Mouse (Mus musculus): ENCODE results near the gene Znrf4.

The Znrf4 gene

DNA sequence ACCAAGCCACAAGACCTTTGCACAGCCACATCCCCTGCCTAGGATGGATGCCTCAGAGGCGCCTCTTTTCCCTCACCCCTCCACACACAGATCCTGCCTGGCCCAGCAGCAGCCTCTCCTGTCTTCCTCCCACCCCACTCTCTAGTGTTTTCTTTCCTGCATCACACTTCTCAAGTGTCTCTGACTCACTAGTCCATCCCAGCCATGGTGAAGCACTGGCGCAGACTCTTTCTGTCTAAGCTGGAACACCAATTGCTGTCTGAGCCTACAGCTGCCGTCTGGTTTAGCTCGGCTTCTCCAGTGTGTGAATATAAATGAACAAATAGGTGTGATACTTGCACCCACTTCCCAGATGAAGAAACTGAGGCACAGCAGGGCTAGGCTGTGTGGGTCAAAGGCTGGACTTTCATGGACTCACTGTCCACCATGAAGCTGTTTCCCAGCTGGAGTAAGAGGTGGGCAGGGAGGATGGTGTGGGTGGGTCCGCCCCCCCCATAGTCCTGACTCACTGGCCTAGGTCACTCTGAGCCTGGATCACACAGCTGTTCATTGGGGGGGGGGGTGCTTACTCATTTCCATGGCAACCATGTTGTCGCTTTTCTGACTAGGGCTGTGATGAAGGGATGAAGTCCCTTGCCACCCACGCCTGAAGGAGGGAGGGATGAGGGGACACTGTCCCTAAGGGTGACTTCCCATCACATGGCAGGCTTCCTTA lies 21.6 kb downstream of the Znrf4 start:
- DNase-seq (ENCODE audit: extremely low read depth, low read depth) = no peak

DNA sequence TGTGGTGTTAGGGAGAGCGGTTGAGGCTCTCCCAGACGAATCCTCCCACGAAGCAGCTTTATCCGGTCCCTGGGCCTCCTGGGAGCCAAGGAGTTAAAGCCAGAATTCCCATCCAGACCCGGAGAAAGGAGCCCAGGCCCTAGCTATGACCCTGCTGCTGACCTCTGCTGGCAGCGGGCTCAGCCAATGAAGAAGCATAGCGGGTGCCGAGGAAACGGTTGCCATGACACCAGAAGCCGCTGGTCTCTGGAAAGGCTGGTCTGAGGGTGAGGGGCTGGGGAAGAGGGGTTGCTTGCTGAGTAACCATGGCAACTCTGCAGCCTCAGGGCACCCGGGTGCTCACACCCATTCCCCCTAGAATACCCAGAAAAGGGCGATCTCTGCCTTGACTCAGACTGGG lies 24.2 kb downstream of the Znrf4 start:
- DNase-seq (ENCODE audit: extremely low read depth, low read depth) = no peak

- no peak for DNase-seq (ENCODE audit: extremely low read depth, low read depth)
Measured at GRCm38 (mm10) chr17:56487441-56487888, 24.8 kb downstream of the Znrf4 start.

GRCm38 (mm10) chr17:56485926-56486325 lies 26.3 kb downstream of the Znrf4 start:
- DNase-seq (ENCODE audit: extremely low read depth, low read depth) = no peak

DNA sequence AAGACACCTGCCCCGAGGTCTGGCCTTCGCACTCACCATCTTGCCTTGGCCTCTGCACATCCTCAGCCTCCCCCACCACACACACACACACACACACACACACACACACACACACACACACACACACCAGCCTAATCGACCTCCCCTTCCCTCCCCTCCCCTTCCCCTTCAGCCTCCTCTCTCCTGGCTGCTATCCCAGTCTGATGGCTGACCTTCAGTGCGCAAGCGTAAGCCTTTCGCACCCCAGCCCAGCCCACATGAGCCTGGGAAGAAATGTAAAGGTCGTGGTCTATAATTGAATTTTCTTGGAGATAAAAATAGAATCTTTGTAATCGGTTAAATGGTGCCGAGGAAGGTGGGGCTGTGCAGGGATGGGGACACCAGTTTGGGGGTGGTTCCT lies 27.1 kb downstream of the Znrf4 start:
- DNase-seq (ENCODE audit: extremely low read depth, low read depth) = no peak

GRCm38 (mm10) chr17:56482671-56483070 lies 29.6 kb downstream of the Znrf4 start:
- no peak for DNase-seq (ENCODE audit: extremely low read depth, low read depth)

DNA sequence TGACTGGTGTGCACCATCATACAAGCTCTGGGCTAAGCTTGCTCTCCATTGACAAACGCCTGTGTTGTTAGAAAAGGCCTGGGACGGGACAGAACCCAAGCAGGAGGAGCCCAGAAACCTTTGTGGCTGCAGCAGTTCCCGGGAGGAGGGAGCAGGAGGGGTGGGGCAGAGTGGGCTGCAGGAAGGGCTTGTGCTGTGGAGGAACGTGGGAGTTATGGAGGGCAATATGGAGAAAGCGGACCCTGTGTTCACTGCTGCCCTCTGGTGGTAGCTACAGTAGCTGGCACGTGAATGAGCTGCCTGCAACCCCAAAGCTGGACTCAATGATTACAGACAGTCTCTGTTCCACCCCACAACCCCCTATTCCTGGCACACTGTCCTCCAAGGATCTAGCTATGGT lies 32.9 kb downstream of the Znrf4 start:
- DNase-seq (ENCODE audit: extremely low read depth, low read depth) = peak; percentile 44

- DNase-seq (ENCODE audit: extremely low read depth, low read depth) = no peak
Measured at GRCm38 (mm10) chr17:56478191-56478611, 34.0 kb downstream of the Znrf4 start.

GRCm38 (mm10) chr17:56477191-56477818 lies 34.9 kb downstream of the Znrf4 start:
- no peak for DNase-seq (ENCODE audit: extremely low read depth, low read depth)

DNA sequence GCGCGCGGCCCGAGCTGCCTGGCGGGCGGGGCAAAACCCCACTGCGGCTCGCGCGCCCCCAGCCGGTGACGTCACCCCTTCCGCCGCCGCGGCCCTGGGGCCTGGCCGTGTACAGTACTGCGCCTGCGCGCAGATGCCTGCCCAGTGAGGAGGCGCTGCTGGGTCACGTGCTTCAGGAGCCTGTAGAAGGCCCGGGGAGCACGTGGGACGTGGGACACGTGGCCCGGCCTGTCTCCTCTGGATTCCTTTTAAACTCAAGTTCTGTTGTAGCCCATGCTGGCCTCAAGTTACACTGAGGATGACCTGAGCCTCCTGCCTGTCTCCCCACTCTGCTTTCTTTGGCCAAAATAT lies 35.9 kb downstream of the Znrf4 start, which contains the start of gene Ptprs:
Gene Ptprs (minus strand): TSS at position 82 of the 351 bp plus-strand sequence.
- DNase-seq (ENCODE audit: extremely low read depth, low read depth) = peak; percentile 87

- no peak for DNase-seq (ENCODE audit: extremely low read depth, low read depth)
Measured at GRCm38 (mm10) chr17:56475584-56476401, 36.4 kb downstream of the Znrf4 start.

DNA sequence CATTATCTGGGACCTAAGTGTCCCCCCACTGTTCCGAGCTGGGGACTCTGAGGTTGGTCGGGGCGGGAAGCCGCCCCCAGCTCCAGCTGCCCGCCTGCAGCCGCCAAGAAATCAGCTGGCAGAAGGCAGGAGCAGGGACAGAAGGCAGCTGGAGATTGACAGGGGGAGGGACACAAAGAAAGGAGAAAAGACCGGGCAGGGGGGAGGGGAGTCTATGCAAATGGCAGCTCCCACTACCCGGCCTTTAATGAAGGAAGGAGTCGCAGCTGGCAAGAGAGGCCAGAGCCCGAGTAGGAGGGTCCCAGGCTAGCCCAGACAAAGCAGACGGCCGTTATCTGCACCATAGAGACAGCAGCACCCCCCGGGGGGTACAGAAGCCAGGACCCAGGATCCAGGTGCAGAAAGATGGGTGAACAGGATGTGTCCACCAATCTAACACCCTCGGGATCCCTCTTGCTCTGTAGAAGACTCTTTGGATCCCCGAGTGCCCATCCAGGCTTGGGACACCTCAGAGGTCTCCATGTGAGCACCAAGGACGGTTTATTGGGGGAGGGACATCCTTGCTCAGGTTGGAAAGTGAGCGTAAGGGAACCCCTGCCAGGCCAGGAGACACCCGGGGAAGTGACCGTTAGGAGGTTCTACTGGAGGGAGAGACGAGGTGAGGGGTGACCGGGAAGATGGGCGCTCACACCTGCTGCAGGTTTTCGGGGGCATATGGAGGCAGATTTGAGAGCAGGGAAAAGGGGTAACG lies 37.2 kb downstream of the Znrf4 start:
- DNase-seq (ENCODE audit: extremely low read depth, low read depth) = peak; percentile 36

GRCm38 (mm10) chr17:56474311-56474830 lies 37.9 kb downstream of the Znrf4 start:
- DNase-seq (ENCODE audit: extremely low read depth, low read depth) = no peak

DNA sequence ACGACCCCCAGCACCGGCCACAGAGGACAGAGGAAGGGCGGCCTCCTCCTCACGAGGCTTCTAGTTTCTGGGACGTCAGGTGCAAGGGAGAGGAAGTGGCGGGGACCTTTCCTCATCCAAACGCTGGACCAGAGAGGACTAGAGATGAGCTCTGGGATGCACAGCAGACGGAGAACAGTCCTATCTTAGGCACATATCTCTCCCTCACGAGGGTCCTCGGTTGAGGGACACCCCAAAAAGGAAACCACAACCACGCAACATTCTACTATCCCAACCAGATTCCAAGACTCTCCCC lies 38.7 kb downstream of the Znrf4 start:
- no peak for DNase-seq (ENCODE audit: extremely low read depth, low read depth)

GRCm38 (mm10) chr17:56472733-56473610 lies 39.3 kb downstream of the Znrf4 start:
- peak; percentile 74 for DNase-seq (ENCODE audit: extremely low read depth, low read depth)

DNA sequence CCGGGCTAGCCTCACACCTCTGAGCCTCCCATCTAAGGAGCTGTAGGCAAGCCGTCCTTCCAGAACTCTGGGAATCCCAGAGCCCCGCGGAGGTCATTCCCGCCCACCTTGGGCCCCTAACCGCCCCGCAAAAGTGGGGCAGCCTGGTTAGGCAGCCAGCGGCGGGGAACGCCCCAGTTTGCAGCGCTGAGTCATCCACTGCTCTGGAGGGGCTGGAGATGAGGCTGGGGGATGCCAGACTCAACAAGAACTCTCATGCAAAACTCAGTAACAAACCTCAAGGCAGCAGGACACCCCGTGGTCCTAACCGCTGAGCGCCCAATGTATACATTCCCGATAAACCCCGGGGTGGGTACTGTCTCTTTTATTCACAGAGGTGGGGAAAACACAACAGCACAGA lies 40.1 kb downstream of the Znrf4 start:
- DNase-seq (ENCODE audit: extremely low read depth, low read depth) = no peak

DNA sequence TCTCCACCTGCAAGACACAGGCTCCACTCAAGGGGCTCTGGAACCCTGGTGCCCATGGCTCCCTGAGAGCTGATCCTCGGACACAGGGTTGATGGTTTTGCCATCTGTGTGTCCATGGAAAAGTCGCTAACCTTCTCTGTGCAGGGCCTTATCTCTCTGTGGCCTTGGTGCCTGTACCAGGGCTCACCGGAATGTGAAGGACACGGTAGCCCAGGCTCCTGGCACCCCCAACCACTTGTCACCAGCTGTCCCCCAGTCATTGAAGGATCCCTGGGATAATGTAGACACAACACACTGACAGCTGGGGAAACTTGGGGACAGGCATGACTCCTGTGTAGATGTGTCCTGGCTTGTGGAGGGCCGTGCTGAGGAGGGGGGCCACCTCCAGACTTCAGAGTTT lies 41.1 kb downstream of the Znrf4 start:
- DNase-seq (ENCODE audit: extremely low read depth, low read depth) = no peak

GRCm38 (mm10) chr17:56470571-56470970 lies 41.7 kb downstream of the Znrf4 start:
- no peak for DNase-seq (ENCODE audit: extremely low read depth, low read depth)

- DNase-seq (ENCODE audit: extremely low read depth, low read depth) = no peak
Measured at GRCm38 (mm10) chr17:56470001-56470436, 42.2 kb downstream of the Znrf4 start.

DNA sequence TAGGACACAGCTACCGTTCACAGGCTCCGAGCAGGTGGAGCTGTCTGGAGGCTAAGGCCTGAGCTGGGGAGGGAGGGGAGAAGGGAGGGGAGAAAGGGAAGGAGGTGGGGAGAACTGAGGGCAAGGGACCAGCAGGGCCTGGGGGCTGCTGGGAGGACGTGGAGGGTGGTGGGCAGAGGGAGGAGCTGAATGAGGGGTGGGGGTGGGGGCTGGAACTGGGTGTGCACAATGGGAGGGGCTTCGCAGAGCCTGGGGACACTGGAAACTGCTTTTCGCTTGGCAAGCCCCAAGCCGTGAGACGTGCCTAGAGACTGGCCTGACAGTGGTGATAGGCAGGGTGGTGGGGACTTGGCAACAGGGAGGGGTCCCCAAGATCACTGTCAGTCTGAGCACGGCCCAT lies 43.0 kb downstream of the Znrf4 start:
- DNase-seq (ENCODE audit: extremely low read depth, low read depth) = no peak

All from MEL-GATA-1-ER (cell line).